Mouse (Mus musculus) embryonic facial prominence, embryonic 14.5 days (tissue): Measurements from ENCODE around the gene Yif1a. TPM values are rescaled to one million over a fixed set of nuclear protein-coding genes. Genes with fewer than 3 reads are reported as not detected.
A peak's percentile ranks its signal among the peaks of the same experiment; 100 is the strongest.

Source experiments
- ATAC-seq: fragments of 200-750 bp; cut with Nextera tagmentation; 2 replicates; pipeline ENCODE4 v1.8.0; 2017; ENCODE audit warnings: low read depth, moderate number of reproducible peaks, moderate TSS enrichment
- DNase-seq: peaks from one replicate; pipeline ENCODE4 v3.0.0-alpha.2; 2015; ENCODE audit warnings: low spot score
- H3K27ac ChIP-seq: fragments of 300-500 bp; sonication (generic); replicated peaks from 2 replicates; pipeline ENCODE4 v1.5.1; 2014; ENCODE audit warnings: low read depth, mild to moderate bottlenecking, low read length, moderate library complexity
- H3K27me3 ChIP-seq: fragments of 300-500 bp; sonication (generic); replicated peaks from 2 replicates; pipeline ENCODE4 v1.6.1; 2014; ENCODE audit warnings: low read length; ENCODE audit not compliant: control insufficient read depth, insufficient read depth
- H3K36me3 ChIP-seq: fragments of 300-500 bp; sonication (generic); 2 replicates; pipeline ENCODE4 v1.6.1; 2014; ENCODE audit warnings: low read length, mixed read lengths; ENCODE audit not compliant: control insufficient read depth, insufficient read depth
- H3K4me1 ChIP-seq: fragments of 300-500 bp; sonication (generic); 2 replicates; pipeline ENCODE4 v1.6.1; 2014; ENCODE audit warnings: antibody characterized with exemption, low read length; ENCODE audit not compliant: control insufficient read depth, insufficient read depth
- H3K4me2 ChIP-seq: fragments of 300-500 bp; sonication (generic); 2 replicates; pipeline ENCODE4 v1.6.1; 2014; ENCODE audit warnings: low read depth, mild to moderate bottlenecking, low read length, moderate library complexity, mixed read lengths
- H3K4me3 ChIP-seq: fragments of 300-500 bp; sonication (generic); 2 replicates; pipeline ENCODE4 v1.5.1; 2014; ENCODE audit warnings: low read depth, mild to moderate bottlenecking, low read length
- H3K9ac ChIP-seq: fragments of 300-500 bp; sonication (generic); 2 replicates; pipeline ENCODE4 v1.6.1; 2014; ENCODE audit warnings: low read depth, mild to moderate bottlenecking, low read length, moderate library complexity, mixed read lengths
- H3K9me3 ChIP-seq: fragments of 300-500 bp; sonication (generic); 2 replicates; pipeline ENCODE4 v1.6.1; 2016; ENCODE audit warnings: low read length; ENCODE audit not compliant: control insufficient read depth
- WGBS: fragments of 180-500 bp; shearing (Covaris S2); extraction: QIAGEN DNeasy Blood & Tissue Kit; methylation state at CpG from one replicate; pipeline ENCODE4 v1.1.7; 2014; 5-methylcytosine and 5-hydroxymethylcytosine counted together
- polyA plus RNA-seq: library from polyadenylated mRNA; unstranded; fragments of >200 nt; fragmentation: Nextera tagmentation; extraction: Ambion mirVana; gene quantifications from 2 replicates; pipeline ENCODE4 v1.2.1, GENCODE M21; 2014

Yif1a gene
- polyA plus RNA-seq, 1 experiment from 2014 or later = 140 TPM

DNA sequence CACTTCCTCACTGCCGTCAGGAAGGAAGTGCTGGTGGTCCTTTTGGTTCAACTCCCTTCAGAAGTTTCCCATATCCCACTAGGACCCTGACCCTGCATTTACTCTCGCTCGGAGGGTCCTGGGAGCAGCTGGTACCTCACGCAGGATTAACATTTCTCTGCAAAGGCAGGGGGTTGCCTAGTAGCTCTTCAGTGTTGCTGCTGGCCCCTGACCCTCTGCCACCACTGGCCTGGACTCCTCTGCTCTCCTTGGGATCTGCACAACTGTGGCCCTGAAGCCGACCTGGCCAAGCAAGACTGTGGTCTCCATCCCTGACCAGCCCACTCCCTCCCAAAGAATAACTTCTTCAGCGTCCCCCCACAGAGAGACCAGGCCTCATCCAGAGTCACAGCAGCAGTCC lies 39.0 kb upstream of the Yif1a start:
- DNase-seq (no peak), ATAC-seq (no peak)
- no peak overlapping the region for H3K9ac ChIP-seq
- H3K9me3 ChIP-seq = no peaks in the 10 kb centered on the region
- H3K4me2 ChIP-seq = no peak overlapping the region
- no peak overlapping the region for H3K4me3 ChIP-seq
- no peak overlapping the region for H3K27ac ChIP-seq
- peaks cover 33% of the 10 kb centered on the region for H3K27me3 ChIP-seq
- H3K4me1 ChIP-seq = peaks cover 13% of the 10 kb centered on the region
- peaks cover 31% of the 10 kb centered on the region for H3K36me3 ChIP-seq
- 82% methylated on average over 6 of the region's 6 CpGs for WGBS

DNA sequence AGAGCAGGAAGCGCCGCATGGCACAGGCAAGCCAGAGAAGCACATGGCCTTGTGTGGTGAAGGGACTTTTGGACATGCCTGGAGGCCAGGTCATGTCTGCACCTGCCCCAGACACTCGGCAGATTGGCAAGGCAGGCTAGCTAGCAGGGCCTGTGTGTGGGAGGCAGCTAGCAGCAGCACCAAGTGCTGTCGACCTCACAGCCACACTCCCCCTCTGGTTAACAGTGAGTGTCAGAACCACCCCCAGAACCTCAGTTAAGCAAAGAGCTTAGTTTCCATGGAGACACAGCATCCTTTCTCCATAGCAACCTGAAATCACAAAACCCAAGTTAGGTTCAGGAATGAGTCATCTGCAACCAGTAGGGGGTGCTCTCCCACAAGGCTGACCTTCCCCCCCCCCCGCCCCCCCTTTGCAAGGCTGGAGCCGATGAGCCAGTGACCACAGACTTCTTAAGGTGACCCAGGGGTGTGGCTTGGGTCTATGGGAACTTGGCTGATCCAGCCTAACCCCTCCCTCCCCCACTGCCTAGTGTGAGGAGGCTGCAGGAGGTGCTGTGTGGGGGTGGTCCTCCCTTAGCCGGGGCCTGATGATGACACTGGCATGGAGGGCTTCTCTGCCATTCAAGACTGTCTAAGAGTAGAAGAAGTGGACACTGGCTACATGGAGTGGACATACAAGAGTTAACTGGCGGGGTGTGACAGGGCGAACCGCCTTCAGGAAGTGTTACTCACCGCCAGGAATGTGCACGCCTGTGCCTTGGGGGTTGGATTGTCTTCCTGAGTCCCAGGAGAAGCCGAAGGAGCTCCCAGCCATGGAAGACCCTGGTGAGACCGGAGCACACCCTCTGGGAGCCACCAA lies 38.1 kb upstream of the Yif1a start, which contains the start of gene Rin1:
TSS of gene Rin1 (plus strand) at position 435 of the 859 bp plus-strand sequence.
- peak within 1 kb of the TSS; percentile 17; the same call in 1 of the 2 replicates for H3K4me3 ChIP-seq
- peak within 1 kb of the TSS; percentile 2; the same call in 1 of the 2 replicates for H3K9ac ChIP-seq
- H3K4me1 ChIP-seq = peaks cover 13% of the 10 kb centered on the region
- no peak within 1 kb of the TSS for H3K27ac ChIP-seq
- H3K27me3 ChIP-seq = peaks cover 33% of the 10 kb centered on the region
- WGBS = 15% methylated on average over 14 of the region's 14 CpGs
- peak within 1 kb of the TSS; percentile 40 for H3K4me2 ChIP-seq
- DNase-seq (peak; percentile 75), ATAC-seq (peak; percentile 23)
- H3K36me3 ChIP-seq = peaks cover 31% of the 10 kb centered on the region
- no peaks in the 10 kb centered on the region for H3K9me3 ChIP-seq

DNA sequence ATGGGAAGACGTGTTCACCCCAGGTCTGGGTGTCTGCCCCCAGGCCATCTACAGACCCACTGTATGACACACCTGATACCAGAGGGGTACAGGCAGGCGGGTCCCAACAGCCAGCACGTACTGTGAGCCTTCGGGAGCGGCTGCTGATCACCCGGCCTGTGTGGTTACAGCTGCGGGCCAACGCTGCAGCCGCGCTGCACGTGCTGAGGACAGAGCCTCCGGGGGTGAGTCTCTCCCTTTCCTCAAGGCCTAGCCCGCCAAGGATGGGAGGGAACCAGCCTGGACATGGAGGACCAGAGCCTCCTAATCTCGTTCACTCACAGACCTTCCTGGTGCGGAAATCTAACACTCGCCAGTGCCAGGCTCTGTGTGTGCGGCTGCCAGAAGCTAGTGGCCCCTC lies 37.3 kb upstream of the Yif1a start:
- H3K36me3 ChIP-seq = peaks cover 29% of the 10 kb centered on the region
- no peaks in the 10 kb centered on the region for H3K9me3 ChIP-seq
- H3K4me2 ChIP-seq = peak overlapping the region; percentile 40
- H3K27me3 ChIP-seq = peaks cover 33% of the 10 kb centered on the region
- H3K27ac ChIP-seq = no peak overlapping the region
- ATAC-seq (no peak), DNase-seq (no peak)
- peaks cover 13% of the 10 kb centered on the region for H3K4me1 ChIP-seq
- peak overlapping the region; percentile 17; the same call in 1 of the 2 replicates for H3K4me3 ChIP-seq
- WGBS = 4% methylated on average over 17 of the region's 17 CpGs
- H3K9ac ChIP-seq = peak overlapping the region; percentile 2; the same call in 1 of the 2 replicates

DNA sequence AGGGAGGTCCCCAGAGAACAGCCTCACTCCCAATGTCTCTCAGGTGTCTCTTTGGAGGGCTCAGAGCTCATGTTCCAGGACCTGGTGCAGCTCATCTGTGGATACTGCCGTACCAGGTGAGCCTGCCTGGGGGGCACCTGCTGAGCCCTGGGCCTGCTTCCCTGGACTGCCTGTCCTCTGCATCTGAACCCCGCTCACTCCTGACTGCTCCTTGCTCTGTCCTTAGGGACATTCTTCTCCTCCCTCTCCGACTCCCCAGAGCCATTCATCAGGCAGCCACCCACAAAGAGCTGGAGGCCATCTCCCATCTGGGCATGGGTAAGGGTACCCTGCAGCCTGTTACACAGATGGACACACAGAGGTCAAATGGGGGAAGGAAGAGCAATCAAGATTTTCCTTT lies 36.8 kb upstream of the Yif1a start:
- WGBS = 31% methylated on average over 3 of the region's 3 CpGs
- Histone ChIP-seq H3K27me3 (peaks cover 33% of the 10 kb centered on the region), H3K9ac (peak overlapping the region; percentile 2; the same call in 1 of the 2 replicates), H3K36me3 (peaks cover 24% of the 10 kb centered on the region), H3K9me3 (no peaks in the 10 kb centered on the region), H3K4me2 (peak overlapping the region; percentile 40), H3K4me1 (peaks cover 13% of the 10 kb centered on the region), H3K27ac (no peak overlapping the region), H3K4me3 (0 out of 2 replicates have a peak overlapping the region, but pooled peaks have one; percentile 17)
- ATAC-seq = no peak
- no peak for DNase-seq

DNA sequence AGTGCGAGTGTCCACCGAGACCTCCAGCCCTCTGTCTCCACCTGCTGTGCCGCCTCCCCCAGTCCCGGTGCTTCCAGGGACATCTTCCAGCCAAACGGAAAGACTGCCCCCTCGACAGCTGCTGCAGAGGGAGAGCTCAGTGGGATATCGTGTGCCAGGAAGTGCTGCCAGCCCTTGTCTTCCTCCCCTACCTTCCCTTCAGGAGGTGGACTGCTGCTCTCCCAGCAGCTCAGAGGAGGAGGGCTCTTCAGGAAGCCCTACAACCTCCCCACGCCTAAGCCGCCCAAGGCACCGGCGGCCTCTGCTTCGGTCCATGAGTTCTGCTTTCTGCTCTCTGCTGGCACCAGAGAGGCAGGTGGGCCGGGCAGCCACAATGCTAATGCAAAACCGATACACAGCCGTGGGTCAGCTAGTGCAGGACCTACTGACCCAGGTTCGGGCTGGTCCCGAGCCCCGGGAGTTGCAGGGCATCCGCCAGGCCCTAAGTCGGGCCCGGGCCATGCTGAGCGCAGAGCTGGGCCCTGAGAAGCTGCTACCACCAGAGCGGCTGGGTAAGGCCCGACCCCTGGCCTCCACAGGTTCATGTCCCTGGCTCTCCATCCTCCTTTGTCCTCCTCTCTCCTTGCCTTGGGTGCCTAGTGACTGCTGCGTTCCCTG lies 36.0 kb upstream of the Yif1a start:
- DNase-seq (no peak), ATAC-seq (no peak)
- 33% methylated on average over 19 of the region's 25 CpGs for WGBS
- Histone ChIP-seq H3K4me1 (peaks cover 13% of the 10 kb centered on the region), H3K27me3 (peaks cover 33% of the 10 kb centered on the region), H3K9ac (no peak overlapping the region), H3K36me3 (peaks cover 16% of the 10 kb centered on the region), H3K9me3 (no peaks in the 10 kb centered on the region), H3K27ac (no peak overlapping the region), H3K4me3 (no peak overlapping the region), H3K4me2 (no peak overlapping the region)

- H3K36me3 ChIP-seq = peaks cover 11% of the 10 kb centered on the region
- no peak for ATAC-seq
- peaks cover 33% of the 10 kb centered on the region for H3K27me3 ChIP-seq
- H3K4me2 ChIP-seq = no peak overlapping the region
- WGBS = 71% methylated on average over 17 of the region's 17 CpGs
- no peak overlapping the region for H3K27ac ChIP-seq
- H3K9me3 ChIP-seq = no peaks in the 10 kb centered on the region
- peaks cover 13% of the 10 kb centered on the region for H3K4me1 ChIP-seq
- no peak for DNase-seq
- no peak overlapping the region for H3K4me3 ChIP-seq
- H3K9ac ChIP-seq = no peak overlapping the region
Observed at GRCm38 (mm10) chr19:5052853-5053252, 35.5 kb upstream of the Yif1a start.

- DNase-seq (no peak), ATAC-seq (no peak)
- no peaks in the 10 kb centered on the region for H3K9me3 ChIP-seq
- no peak overlapping the region for H3K4me3 ChIP-seq
- no peak overlapping the region for H3K4me2 ChIP-seq
- 24% methylated on average over 9 of the region's 9 CpGs for WGBS
- no peak overlapping the region for H3K27ac ChIP-seq
- H3K27me3 ChIP-seq = peaks cover 33% of the 10 kb centered on the region
- peaks cover 19% of the 10 kb centered on the region for H3K4me1 ChIP-seq
- H3K36me3 ChIP-seq = 0 out of 2 replicates have a peak, but pooled peaks cover under 1% of the 10 kb centered on the region
- no peak overlapping the region for H3K9ac ChIP-seq
Observed at GRCm38 (mm10) chr19:5053909-5054308, 34.4 kb upstream of the Yif1a start.

DNA sequence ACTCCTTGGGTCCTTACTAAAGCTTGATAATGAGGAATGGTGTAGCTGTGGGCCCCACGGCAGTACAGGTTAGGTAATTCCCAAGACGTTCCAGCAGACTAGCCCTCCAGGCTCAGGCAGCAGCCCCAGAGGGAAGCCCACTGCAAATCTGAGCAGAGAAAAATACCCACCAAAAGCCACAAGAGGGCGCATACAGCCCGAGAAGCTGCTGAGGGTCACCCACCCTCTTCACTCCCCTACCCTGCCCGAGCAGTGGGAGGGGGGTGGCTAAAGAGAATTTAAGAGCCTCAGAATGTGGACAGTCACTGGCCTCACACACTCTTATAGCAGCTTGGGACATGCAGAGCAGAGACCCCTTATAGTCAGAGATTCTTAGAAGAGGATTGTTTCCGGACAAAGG lies 32.1 kb upstream of the Yif1a start:
- peaks cover 27% of the 10 kb centered on the region for H3K27me3 ChIP-seq
- H3K27ac ChIP-seq = no peak overlapping the region
- DNase-seq (peak; percentile 73), ATAC-seq (peak; percentile 50)
- H3K4me3 ChIP-seq = no peak overlapping the region
- H3K4me1 ChIP-seq = peaks cover 31% of the 10 kb centered on the region
- H3K9me3 ChIP-seq = no peaks in the 10 kb centered on the region
- H3K4me2 ChIP-seq = no peak overlapping the region
- 12% methylated on average over 6 of the region's 6 CpGs for WGBS
- H3K9ac ChIP-seq = no peak overlapping the region
- H3K36me3 ChIP-seq = no peaks in the 10 kb centered on the region
